Mouse (Mus musculus) embryonic fibroblast, embryonic 13.5 days (primary cell): ENCODE measurements around the gene Abca14.

Experiments
- CTCF ChIP-seq: IDR thresholded peaks from 2 replicates; pipeline ENCODE4 v1.5.1; 2011; ENCODE audit warnings: mild to moderate bottlenecking, control low read depth, low read length, moderate library complexity, borderline replicate concordance; ENCODE audit not compliant: insufficient read depth
- POLR2A ChIP-seq: IDR thresholded peaks from 2 replicates; pipeline ENCODE4 v1.6.1; 2011; ENCODE audit warnings: low read depth, mild to moderate bottlenecking, control low read depth, low read length, moderate library complexity

GRCm38 (mm10) chr7:120192816-120193215, 10.9 kb upstream of the Abca14 start:
- TF ChIP-seq CTCF (no peak), POLR2A (no peak)
